Mouse (Mus musculus) 3134 (cell line): ENCODE results near the gene Vmn1r76.

Source experiments
- DNase-seq: peaks from one replicate; pipeline ENCODE4 v3.0.0-alpha.2; 2011; ENCODE audit warnings: low spot score; ENCODE audit not compliant: insufficient read length; ENCODE audit errors: extremely low read depth

Gene Vmn1r76

GRCm38 (mm10) chr7:11938113-11938512, at the start of gene Vmn1r76:
Gene Vmn1r76 (minus strand): TSS chr7:11938213.
- DNase-seq, result no peak

- no peak for DNase-seq
These were observed 34.6 kb upstream of the Vmn1r76 start for GRCm38 (mm10) chr7:11972611-11973010.

DNA sequence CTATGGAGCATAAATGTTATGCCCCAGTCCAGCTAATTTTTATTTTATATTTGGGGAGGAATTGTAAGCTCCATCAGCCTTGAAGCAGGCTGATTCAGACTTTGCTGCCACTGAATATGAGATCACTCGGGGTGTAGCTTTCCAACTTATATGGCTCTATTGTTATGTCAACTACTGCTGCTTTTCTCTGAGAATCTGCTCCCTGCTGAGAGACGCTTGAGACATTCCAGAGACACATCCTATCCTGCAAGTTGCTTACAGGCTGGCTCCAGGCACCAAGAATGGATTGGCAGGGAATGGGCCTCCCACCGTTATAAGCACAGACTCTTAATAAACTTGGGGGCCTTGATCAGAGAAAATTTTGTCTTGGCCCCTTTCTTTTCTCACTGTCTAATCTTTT, 10.0 kb upstream of the Vmn1r76 start:
- DNase-seq, result no peak

- DNase-seq, result no peak
These were observed 63.7 kb downstream of the Vmn1r76 start, which contains the start of gene Vmn1r75 for GRCm38 (mm10) chr7:11874330-11874729. Gene Vmn1r75 (plus strand): TSS chr7:11874630.
